Mouse (Mus musculus) cerebral cortex, adult 2 months (tissue): Measurements from ENCODE around the gene Gm45021.

ENCODE experiments used
- WGBS: fragments of 180-500 bp; shearing (Covaris S2); methylation state at CpG from one replicate; pipeline ENCODE4 v1.1.7; 2018; 5-methylcytosine and 5-hydroxymethylcytosine counted together

The Gm45021 gene

DNA sequence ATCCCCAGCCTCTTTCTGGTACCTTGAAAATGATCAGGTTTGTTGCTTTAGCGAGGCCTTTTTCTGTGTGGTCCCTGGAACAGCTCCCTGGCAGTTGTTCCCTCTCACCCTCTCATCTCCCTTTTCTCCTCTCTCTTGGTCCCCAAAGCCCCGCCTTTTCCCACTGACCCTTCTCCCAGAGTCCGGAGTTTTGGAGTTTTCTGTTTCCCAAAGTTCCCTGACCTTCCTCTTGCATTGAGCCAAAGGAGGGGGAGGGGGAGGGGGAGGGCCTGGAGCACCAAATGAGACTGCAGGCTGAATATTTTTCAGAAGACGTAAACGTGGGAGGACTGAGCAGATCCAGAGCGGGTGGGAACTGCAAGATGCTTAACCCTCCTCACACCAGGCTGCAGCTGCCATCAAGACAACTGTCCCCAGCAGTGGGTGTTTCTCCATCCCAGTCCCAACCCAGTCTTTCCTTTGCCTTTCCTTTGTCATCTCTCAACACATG is 16.8 kb upstream of the Gm45021 start, which contains the start of gene Rarres2:
Gene Rarres2, minus strand, starts transcription at position 218 of the 490 bp plus-strand sequence.
- 41% methylated on average over 6 of the region's 6 CpGs for WGBS

- 87% methylated on average over 10 of the region's 10 CpGs for WGBS
Measured at GRCm38 (mm10) chr6:48573280-48573679, 16.1 kb upstream of the Gm45021 start.

DNA sequence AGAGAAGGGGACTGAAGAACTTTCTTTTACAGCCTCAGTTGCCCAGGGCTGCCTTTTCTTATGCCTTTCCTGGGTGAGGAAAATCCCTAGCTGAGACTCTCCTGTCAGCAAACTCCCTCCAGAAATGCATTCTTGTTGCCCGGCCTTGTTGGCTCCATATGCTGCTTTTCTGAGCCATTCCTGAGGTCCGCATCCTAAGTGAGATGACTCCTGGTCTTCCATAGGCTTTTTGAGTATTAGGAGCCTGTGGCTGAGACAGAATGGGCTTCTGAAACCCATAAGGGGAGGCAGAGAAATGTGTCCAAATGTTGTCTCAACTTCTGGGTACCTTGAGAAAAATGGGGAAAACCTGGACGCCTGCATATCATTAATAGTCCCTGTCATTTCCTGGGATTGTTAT is 15.4 kb upstream of the Gm45021 start:
- 83% methylated on average over 3 of the region's 3 CpGs for WGBS

GRCm38 (mm10) chr6:48578736-48579135 is 10.7 kb upstream of the Gm45021 start:
- WGBS, result 71% methylated on average over 5 of the region's 5 CpGs

DNA sequence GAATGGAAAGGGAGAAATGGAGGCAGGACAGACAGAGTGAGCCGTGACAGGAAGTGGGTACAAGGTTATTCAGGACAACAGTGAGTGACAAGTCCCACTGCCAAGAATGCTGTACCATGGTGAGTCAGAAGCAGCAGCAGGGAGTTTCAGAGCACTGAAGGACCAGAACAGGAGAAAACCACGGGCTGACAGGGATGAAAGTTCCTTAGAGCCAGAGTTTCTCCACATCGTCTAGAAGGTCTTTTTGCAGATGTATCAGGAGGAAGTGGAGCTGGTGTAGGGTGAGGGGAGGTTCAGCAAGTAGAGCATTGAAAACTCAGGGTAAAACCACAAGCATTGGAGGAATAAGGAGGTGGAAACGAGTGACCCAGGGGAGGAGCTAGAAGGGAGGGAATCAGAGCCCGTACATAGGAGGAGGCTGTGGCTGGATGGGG is 10.2 kb upstream of the Gm45021 start:
- WGBS, result 28% methylated on average over 5 of the region's 5 CpGs

DNA sequence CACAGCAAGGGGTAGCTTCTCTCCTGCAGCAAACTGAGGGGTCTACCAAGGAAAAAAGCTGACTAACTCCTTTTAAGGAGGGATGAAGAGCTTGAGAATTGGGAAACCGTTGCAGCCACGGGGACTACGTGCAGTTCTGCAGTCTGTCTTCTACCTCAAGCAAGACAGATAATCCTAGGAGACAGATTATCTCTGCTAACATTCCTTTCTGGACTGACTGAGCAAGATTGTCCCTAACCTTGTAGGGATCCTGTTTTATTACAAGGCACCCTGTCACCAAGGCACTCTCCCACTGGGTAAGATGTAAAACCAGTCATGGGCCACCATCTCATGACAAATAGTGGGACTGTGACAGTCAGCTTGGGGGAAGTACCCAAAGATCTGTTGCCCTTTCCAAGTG is 8.2 kb upstream of the Gm45021 start:
- 58% methylated on average over 3 of the region's 3 CpGs for WGBS

GRCm38 (mm10) chr6:48582037-48582436 is 7.4 kb upstream of the Gm45021 start:
- 68% methylated on average over 3 of the region's 3 CpGs for WGBS

DNA sequence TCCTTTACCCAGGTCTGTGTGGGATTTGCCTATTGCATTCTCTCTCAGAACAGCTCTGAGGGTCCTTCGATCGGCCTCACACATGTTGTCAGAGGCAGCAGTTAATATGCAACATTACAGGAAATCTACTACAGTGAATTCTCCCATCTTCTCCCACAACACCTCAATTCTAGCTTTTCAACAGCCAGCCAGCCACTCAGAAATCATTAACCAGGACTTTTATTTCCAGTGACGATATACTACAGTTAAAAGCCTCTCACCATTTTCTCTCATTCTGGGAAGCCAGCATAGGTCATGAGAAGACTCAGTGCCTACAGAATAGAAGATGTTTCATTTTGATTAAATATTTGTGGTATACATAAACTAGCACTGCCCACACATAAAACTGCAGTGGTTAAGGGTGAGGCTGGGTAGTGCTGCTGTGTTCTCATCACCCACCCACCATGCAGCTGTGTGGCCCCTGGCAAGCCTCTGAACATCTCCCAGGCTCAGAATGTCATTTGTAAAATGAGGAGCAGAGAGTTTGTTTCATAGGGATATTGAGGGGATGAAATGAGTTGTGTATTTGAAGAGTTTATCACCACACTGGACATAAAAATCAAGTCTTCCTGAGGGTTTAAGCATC is 1.9 kb downstream of the Gm45021 start:
- 90% methylated on average over 3 of the region's 3 CpGs for WGBS

DNA sequence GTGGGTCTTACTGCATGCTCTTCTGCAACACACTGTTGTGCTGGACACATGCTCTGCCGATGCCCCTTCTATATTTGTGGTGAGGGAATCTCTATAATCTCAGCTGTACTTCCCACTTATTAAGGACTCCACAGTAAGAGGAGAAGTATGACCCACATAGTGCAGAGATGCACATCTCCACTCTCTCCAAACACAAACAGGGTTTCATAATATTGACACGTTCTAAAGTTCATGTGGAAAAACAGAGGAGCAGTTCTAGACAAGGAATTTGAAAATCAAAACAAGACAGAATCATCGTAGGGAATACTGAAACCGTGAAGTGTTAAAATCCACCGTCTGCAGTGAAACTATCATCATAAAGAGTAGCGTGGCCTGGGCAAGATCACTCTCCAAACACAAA is 2.5 kb downstream of the Gm45021 start:
- WGBS, result 89% methylated on average over 6 of the region's 6 CpGs

- WGBS, result 3% methylated on average over 45 of the region's 45 CpGs
Measured at GRCm38 (mm10) chr6:48593158-48594042, 4.0 kb downstream of the Gm45021 start, which contains the start of the genes Repin1 and Gm44965. Gene Repin1 (plus strand): TSS chr6:48593883. Gene Gm44965 (plus strand): TSS chr6:48593941.

GRCm38 (mm10) chr6:48594043-48594738 is 4.8 kb downstream of the Gm45021 start:
- WGBS, result 1% methylated on average over 38 of the region's 41 CpGs

DNA sequence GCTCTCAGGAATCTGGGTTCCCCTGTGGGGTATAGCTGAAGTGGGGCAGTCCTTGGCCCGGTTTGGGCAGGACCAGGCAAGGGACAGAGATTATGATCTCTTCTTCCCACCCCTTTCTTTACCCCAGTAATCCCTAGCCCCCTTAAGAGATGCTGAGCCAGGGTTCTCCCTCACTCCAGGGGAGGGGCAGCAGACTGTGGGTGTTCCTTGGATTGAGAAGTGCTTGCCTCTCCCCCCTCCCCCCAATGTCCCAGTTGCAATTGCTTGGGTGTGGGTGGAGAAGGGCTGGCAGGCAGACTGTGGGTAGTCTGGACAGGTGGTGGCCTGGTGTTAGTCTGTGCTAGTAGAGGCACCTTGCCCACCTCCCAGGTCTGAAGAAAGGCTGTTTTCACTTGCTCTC is 5.9 kb downstream of the Gm45021 start:
- 50% methylated on average over 1 of the region's 1 CpGs for WGBS

DNA sequence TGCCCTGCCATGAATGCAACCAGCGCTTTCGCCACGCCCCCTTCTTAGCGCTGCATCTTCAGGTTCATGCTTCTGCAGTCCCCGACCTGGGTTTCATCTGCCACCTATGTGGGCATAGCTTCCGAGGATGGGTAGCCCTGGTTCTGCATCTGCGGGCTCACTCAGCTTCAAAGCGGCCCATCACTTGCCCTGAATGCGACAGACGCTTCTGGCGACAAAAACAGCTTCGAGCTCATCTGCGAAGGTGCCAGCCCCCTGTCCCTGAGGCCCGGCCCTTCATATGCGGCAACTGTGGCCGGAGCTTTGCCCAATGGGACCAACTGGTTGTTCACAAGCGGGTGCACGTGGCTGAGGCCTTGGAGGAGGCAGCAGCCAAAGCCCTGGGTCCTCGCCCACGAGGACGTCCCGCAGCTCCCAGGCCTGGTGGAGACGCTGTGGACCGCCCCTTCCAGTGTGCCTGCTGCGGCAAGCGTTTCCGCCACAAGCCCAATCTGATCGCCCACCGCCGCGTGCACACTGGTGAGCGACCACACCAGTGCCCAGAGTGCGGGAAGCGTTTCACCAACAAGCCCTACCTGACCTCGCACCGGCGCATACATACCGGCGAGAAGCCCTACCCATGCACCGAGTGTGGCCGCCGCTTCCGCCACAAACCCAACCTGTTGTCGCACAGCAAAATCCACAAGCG is 7.3 kb downstream of the Gm45021 start:
- WGBS, result 96% methylated on average over 45 of the region's 45 CpGs

- WGBS, result 97% methylated on average over 27 of the region's 27 CpGs
Measured at GRCm38 (mm10) chr6:48597233-48597625, 7.8 kb downstream of the Gm45021 start.

DNA sequence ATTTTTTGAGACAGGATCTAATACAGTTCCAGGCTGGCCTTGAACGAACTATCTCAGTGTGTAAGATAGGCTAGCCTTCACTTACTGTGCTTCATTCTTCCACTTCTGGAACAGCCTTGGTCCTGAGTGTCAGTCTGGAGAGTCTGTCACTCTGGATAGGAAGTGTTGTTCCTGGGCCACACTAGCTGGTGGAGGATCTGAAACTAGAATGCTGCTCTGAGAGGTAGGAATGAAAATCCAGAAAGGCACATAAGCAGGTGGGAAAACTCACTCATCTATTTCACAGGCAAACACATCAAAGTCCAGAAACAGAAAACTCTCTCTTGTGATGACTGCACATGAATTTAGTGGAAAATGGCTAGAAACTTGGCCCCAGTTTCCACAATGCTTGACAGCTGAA is 11.2 kb downstream of the Gm45021 start:
- 95% methylated on average over 1 of the region's 1 CpGs for WGBS

DNA sequence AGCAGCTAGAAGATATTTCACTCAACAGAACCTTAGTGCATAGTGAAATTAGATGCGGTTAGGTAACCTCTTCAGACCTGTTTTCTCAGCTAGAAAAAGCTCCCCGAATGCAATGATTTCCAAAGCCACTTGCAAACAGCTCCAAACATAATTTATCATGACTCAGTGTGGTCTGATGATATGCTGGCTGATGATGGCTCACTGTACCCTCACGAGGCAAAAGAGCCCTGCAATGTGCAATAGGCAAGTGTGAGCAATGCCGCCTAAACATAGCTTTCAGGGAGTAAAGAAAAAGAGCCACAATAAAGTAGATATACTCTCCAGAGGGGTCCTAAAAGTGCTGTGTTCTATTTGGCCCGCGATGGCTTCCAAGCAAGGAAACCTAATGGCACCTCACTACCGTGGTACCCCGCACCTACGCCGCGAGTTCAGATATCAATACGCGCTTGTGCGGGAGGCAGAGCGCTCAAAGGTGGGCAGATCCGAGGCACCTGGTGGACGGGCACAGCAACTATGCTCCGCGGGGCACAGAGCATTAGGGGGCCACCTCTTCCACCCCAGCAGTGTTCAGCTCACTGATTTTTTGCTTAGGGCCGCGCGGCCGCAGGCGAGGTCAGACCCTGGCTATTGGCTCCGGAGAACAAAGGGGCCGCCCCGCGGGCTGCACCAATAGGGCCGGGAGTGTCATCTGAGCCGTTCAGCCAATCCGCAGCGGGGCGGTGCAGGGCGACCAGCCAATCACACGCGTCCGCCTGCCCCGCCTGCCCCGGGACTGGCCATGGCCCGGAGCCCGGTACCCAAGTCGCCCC is 12.1 kb downstream of the Gm45021 start, which contains the start of gene Zfp775:
Gene Zfp775, plus strand, starts transcription at position 793 of the 809 bp plus-strand sequence.
- 3% methylated on average over 42 of the region's 42 CpGs for WGBS

- under 1% methylated on average over 28 of the region's 28 CpGs for WGBS
Measured at GRCm38 (mm10) chr6:48602080-48602741, 12.8 kb downstream of the Gm45021 start.

- 89% methylated on average over 2 of the region's 2 CpGs for whole genome bisulfite sequencing
Measured at GRCm38 (mm10) chr6:48608124-48608523, 18.7 kb downstream of the Gm45021 start.

DNA sequence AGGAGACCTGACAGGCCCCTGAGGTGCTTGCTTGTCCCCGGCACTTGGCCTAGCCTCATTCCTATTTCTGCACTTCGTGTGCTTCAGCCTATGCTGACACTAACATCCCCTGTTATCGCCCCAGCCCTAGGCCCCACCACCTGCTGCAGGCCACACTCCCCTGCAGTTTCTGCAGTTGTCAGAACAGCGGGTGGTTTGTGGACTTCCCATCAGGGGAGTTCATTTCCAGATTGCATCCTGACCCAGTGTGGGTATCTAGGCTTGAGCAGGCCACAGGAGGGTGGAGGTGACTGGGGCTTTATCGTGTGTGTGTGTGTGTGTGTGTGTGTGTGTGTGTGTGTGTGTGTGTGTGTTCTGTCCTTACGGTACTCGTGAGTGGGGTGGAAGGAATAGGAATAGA is 20.1 kb downstream of the Gm45021 start:
- 77% methylated on average over 7 of the region's 7 CpGs for WGBS

DNA sequence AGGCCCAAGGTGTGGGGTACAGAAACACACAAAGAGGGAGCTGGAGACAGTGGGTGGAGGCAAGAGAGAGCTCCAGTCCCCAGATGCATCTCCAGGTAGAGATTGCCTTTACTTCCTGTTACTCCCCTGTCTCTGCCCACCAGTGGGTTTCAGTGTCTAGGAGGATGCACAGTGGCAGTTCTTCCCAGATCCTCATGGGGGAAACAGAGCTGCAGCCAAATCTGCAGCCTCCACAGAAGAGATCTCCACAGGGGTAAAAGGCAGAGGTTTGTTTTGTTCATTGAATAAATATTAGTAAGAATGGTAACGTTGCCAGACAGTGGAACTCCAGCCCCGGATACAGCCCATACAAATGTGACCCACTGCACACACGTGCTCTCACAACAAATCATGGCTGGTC is 21.2 kb downstream of the Gm45021 start:
- 82% methylated on average over 3 of the region's 3 CpGs for WGBS
